ENCODE assay signal across 8 mouse cellular contexts in genomic region chr2:30640021-30640481, GRCm38 (mm10). TPM values are rescaled to one million over a fixed set of nuclear protein-coding genes. Genes with fewer than 3 reads are reported as not detected.
DNase-seq lines count a peak whose midpoint lies in the region; ATAC-seq lines count a peak whose summit lies in the region.

No protein-coding gene starts in this region.

- H3K4me2 ChIP-seq in heart, embryonic 13.5 days: peak overlapping the region; percentile 12; the same call in 1 of the 2 replicates
- H3K4me2 ChIP-seq in liver, embryonic 16.5 days (ENCODE audit: low read depth, low read length): no peak overlapping the region

- DNase-seq in adrenal gland, postnatal 25 days: peak; percentile 42
- no peak for DNase-seq in adrenal gland, adult (ENCODE audit: inconsistent age in 2 of 2, low spot score in 1 of 2)
- DNase-seq in NIH3T3 (ENCODE audit: low read depth): peak; percentile 74
- DNase-seq in left cerebral cortex, adult 9 months (ENCODE audit: low spot score in 2 of 2): no peak
- DNase-seq in cerebellum, adult 9-11 months: no peak
- no peak for DNase-seq in thymus, postnatal 10 days (ENCODE audit: low spot score in 2 of 2)

- no peaks in the 10 kb centered on the region for H3K9me3 ChIP-seq in heart, embryonic 13.5 days
- no peaks in the 10 kb centered on the region for H3K9me3 ChIP-seq in liver, embryonic 16.5 days (replicated peaks; ENCODE audit: control insufficient read depth, low read length)

- H3K4me3 ChIP-seq in heart, embryonic 13.5 days: no peak overlapping the region
- no peak overlapping the region for H3K4me3 ChIP-seq in liver, embryonic 16.5 days (ENCODE audit: low read depth, low read length)

- H3K36me3 ChIP-seq in heart, embryonic 13.5 days: no peaks in the 10 kb centered on the region
- no peaks in the 10 kb centered on the region for H3K36me3 ChIP-seq in liver, embryonic 16.5 days (ENCODE audit: control insufficient read depth, insufficient read depth)

- ATAC-seq in heart, embryonic 13.5 days (ENCODE audit: extremely low read depth, insufficient number of reproducible peaks, low FRiP score, low TSS enrichment): no peak
- ATAC-seq in liver, embryonic 16.5 days (ENCODE audit: low read depth): peak; percentile 35; the same call in 1 of the 2 replicates

- H3K4me1 ChIP-seq in heart, embryonic 13.5 days: peaks cover 51% of the 10 kb centered on the region
- peaks cover 3% of the 10 kb centered on the region; the same call in 1 of the 2 replicates for H3K4me1 ChIP-seq in liver, embryonic 16.5 days (ENCODE audit: control insufficient read depth, low read depth, low read length)

- 18% methylated on average over 11 of the region's 11 CpGs for WGBS in heart, embryonic 13.5 days
- 28% methylated on average over 11 of the region's 11 CpGs for WGBS in liver, embryonic 16.5 days (ENCODE audit: insufficient replicate concordance)

- H3K27me3 ChIP-seq in heart, embryonic 13.5 days (replicated peaks): no peaks in the 10 kb centered on the region
- no peaks in the 10 kb centered on the region for H3K27me3 ChIP-seq in liver, embryonic 16.5 days (ENCODE audit: control insufficient read depth, insufficient read depth, low read depth, low read length)

- H3K9ac ChIP-seq in heart, embryonic 13.5 days: no peak overlapping the region; the same call in 1 of the 2 replicates
- H3K9ac ChIP-seq in liver, embryonic 16.5 days (ENCODE audit: low read depth, low read length): no peak overlapping the region

- H3K27ac ChIP-seq in heart, embryonic 13.5 days (replicated peaks): peak overlapping the region; percentile 77
- H3K27ac ChIP-seq in liver, embryonic 16.5 days (ENCODE audit: low read length): no peak overlapping the region

RNA-seq across cellular contexts. Expression of gene Cstad, which starts 45.2 kb away (rescaled TPM):
- total RNA-seq in adrenal gland, postnatal 25 days (2021): 1.6 and 4.4 TPM in 2 replicates
- 2.1 and 2.4 TPM in 2 replicates for polyA plus RNA-seq in heart, embryonic 13.5 days (2015; fragmentation: Nextera tagmentation; extraction: Ambion mirVana)
- 0.15 TPM in 1 of 2 replicates, not detected in the other for polyA plus RNA-seq in liver, embryonic 16.5 days (2015; fragmentation: Nextera tagmentation; extraction: Ambion mirVana)

Comparison
In these comparisons a context has a peak if more than half of its experiments do, and no peak if none do; other contexts are left out.
1. DNase-seq: peak in adrenal gland, postnatal 25 days (single experiment) and NIH3T3 (single experiment); none in adrenal gland, adult (0 of 2), left cerebral cortex, adult 9 months (0 of 2), cerebellum, adult 9-11 months (single experiment) and thymus, postnatal 10 days (0 of 2).